Mouse (Mus musculus): Measurements from ENCODE around the gene Zfyve21.

- TF ChIP-seq POLR2A (IDR thresholded peaks at IDR 0.05; ENCODE audit: low read depth, low read length) (no peak), CTCF (IDR thresholded peaks at IDR 0.05; ENCODE audit: extremely low read depth, insufficient read length, insufficient replicate concordance, low read depth, low read length) (no peak)
Measured at GRCm38 (mm10) chr12:111795180-111795895, 18.6 kb upstream of the Zfyve21 start.

Data from small intestine, adult 2 months (tissue).